Mouse (Mus musculus) heart, postnatal 14 days (tissue): ENCODE measurements at regions not wholly inside any gene's neighbourhood (a gene's known extent, or its start where the extent isn't known, plus 50 kb on each side); places are given as distances from the start of the nearest gene placed in this dataset.
A peak's percentile ranks its signal among the peaks of the same experiment; 100 is the strongest.
"Not testable (repeated sequence)": the region's sequence is repeated elsewhere in the genome, so short reads cannot be mapped to it uniquely, and the experiment has no call there.

Experiments
- DNase-seq, 2 experiments: peaks; one replicate each; pipeline ENCODE4 v3.0.0; 2021 to 2022
- intact Hi-C: fragments of 180-260 bp; cut with DNase I; formaldehyde crosslinking; loops from one replicate; pipeline ENCODE4 v1.15.1; 2025

- intact Hi-C loops: not testable (repeated sequence)
- DNase-seq: peak in 1 of 2 experiments; percentile 73
Measured at GRCm38 (mm10) chrX:75734628-75735302, 140.2 kb downstream of the Pls3 start.

GRCm38 (mm10) chrX:75733651-75734050 is 141.3 kb downstream of the Pls3 start:
- DNase-seq: peak in 1 of 2 experiments; percentile 88
- intact Hi-C loops: not testable (repeated sequence)

DNA sequence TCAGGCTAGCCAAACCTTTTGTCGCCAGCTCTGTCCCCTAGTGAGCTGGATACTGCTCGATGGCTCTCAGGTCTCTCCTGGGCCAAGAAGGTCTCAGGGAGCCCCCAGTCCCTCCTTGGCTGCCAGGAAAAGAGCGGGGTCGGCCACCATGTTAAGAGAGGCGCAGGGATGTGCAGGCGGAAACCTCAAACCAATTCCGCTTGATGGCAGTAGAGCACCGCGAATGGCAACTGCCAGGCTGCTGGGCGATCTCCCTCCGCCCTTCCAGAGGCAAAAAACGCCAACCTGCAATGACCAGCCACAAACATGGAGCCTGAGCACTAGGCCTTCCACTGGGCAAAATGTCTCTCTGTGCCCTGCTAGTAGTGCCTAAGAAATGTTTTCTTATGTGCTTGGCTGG is 145.2 kb downstream of the Pls3 start:
- intact Hi-C loops: not testable (repeated sequence)
- DNase-seq: peak in 1 of 2 experiments; percentile 72

DNA sequence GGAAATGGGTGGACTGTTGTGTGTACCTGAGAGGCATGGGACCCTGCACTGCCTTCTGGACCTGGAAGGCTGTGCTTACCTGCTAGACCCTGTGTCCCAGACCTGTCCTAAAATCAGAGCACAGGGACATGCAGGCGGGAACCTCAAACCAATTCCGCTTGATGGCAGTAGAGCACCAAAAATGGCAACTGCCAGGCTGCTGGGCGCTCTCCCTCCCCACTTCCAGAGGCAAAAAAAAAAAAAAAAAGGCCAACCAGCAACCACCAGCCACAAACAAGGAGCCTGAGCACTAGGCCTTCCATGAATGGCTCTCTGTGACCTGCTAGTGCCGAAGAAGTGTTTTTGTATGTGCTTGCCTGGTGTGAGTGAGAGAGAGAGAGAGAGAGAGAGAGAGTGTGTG is 146.5 kb downstream of the Pls3 start:
- DNase-seq: peak in 1 of 2 experiments; percentile 64
- intact Hi-C loops: no loop called here

DNA sequence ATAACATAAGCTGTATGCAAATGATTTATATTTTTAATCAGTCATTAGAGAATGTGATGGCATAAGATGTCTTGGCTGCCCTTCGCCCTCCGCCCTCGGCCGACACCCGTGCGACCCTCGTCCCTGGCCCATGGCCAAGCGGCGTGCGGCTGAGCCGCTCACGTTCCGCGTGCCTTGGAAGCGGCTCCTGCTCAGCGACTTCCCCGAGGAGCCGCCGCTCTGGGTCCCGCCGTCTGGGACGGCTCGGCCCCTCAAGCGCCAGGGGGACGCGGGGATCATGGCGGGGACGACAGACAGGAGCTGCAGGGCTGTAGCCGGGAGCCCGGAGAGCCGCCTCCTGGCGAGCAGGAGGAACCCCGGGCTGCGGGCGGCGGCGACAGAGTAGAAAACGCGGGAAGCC is 145.5 kb upstream of the Rab39b start:
- DNase-seq, intact Hi-C loops: not testable (repeated sequence)

- intact Hi-C loops: no loop called here
- no peak for DNase-seq
Measured at GRCm38 (mm10) chrX:75699949-75700348, 121.9 kb upstream of the Rab39b start.

DNA sequence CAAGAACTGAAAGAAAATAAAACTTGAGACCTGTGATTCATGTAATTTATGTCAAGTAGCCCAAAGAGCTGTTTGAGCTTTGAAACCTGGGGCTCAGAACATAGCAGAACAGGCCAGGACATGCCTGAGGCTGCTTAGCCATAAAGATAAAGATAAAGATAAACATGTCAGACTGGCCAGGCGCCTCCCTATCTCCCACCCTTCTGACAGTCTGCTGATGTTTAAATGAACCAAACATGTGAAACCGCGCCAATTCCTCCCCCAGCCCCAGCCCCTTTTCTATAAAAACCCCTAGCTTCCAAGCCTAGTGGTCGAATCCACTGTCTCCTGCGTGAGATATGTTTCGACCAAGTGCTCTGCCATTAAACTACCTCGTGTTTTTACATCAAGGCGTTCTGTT is 97.2 kb upstream of the Rab39b start:
- intact Hi-C loops, DNase-seq: not testable (repeated sequence)

DNA sequence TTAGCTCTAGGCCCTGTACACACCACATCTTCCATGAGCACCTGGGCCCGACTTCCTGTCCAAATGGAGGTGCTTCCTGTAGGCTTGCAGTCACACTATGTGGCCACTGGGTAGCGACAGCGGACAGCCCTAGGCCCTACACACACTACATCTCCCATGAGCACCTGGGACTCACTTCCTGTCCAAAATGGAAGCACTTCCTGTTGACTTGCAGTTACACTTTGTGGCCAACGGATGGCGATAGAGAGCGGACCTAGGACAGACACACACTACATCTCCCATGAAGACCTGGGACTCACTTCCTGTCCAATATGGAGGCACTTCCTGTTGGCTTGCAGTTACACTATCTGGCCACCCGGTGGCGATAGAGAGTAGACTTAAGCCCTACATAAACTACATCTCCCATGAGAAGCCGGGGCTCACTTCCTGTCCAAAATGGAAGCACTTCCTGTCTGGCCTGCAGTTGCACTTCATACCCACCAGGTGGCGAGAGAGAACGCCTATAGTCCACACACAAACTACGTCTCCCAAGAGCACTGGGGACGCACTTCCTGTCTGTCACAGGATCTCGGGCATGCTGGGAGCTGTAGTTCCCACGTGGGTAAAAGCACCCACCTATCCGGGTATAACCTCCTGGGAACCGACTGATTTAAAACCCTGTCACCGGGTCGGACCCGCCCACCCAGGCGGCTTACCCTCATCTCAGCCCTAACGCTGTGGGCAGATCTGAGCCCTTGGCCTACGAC is 96.1 kb upstream of the Rab39b start:
- intact Hi-C loops: loop anchor here (5.0 kb wide), 1 partner anchor 528 kb away; no protein-coding TSS in a partner anchor
- peak; percentile 90 for DNase-seq

- intact Hi-C loops: loop anchor here (5.0 kb wide), 1 partner anchor 529 kb away; no protein-coding TSS in a partner anchor
- DNase-seq: no peak
Measured at GRCm38 (mm10) chrX:75673586-75673919, 95.5 kb upstream of the Rab39b start.

- DNase-seq: peak in 1 of 2 experiments; percentile 1
- intact Hi-C loops: loop anchor here (5.0 kb wide), 1 partner anchor 529 kb away; no protein-coding TSS in a partner anchor
Measured at GRCm38 (mm10) chrX:75672976-75673375, 94.9 kb upstream of the Rab39b start.

- intact Hi-C loops: no loop called here
- DNase-seq: no peak
Measured at GRCm38 (mm10) chrX:75667636-75668035, 89.6 kb upstream of the Rab39b start.

- intact Hi-C loops: no loop called here
- DNase-seq: no peak
Measured at GRCm38 (mm10) chrX:75643402-75643801, 65.4 kb upstream of the Rab39b start.
